Mouse (Mus musculus) ES-E14 (cell line): ENCODE measurements at regions not wholly inside any gene's neighbourhood (a gene's known extent, or its start where the extent isn't known, plus 50 kb on each side); places are given as distances from the start of the nearest gene placed in this dataset.

Experiments used
- CHD2 ChIP-seq: IDR thresholded peaks from 2 replicates; pipeline ENCODE4 v1.6.1; 2014; ENCODE audit warnings: mild to moderate bottlenecking, low read depth, low read length, inconsistent platforms
- HCFC1 ChIP-seq: IDR thresholded peaks from 2 replicates; pipeline ENCODE4 v1.6.1; 2012; ENCODE audit warnings: low read length, inconsistent platforms, borderline replicate concordance; ENCODE audit not compliant: insufficient read depth
- MAFK ChIP-seq: IDR thresholded peaks from 2 replicates; pipeline ENCODE4 v1.6.1; 2014; ENCODE audit warnings: mild to moderate bottlenecking, low read depth, low read length, inconsistent platforms; ENCODE audit not compliant: insufficient read depth
- ZC3H11A ChIP-seq: IDR thresholded peaks from 2 replicates; pipeline ENCODE4 v1.6.1; 2012; ENCODE audit warnings: low read depth, mild to moderate bottlenecking, inconsistent platforms, low read length, borderline replicate concordance
- ZNF384 ChIP-seq: IDR thresholded peaks from 2 replicates; pipeline ENCODE4 v1.6.1; 2012; ENCODE audit warnings: low read depth, low read length, inconsistent platforms

GRCm38 (mm10) chr13:32518611-32519344 is 180.2 kb upstream of the Gmds start:
- TF ChIP-seq CHD2 = no peak
- 0 out of 2 replicates have a peak, but pooled peaks have one; percentile 8 for TF ChIP-seq MAFK
- TF ChIP-seq HCFC1 = no peak
- no peak for TF ChIP-seq ZC3H11A
- no peak for TF ChIP-seq ZNF384
